Mouse (Mus musculus) hindbrain, embryonic 10.5 days (tissue): Measurements from ENCODE around the gene H2-Q6. TPM values are rescaled to one million over a fixed set of nuclear protein-coding genes. Genes with fewer than 3 reads are reported as not detected.

Source experiments
- polyA plus RNA-seq: library from polyadenylated mRNA; unstranded; fragments of >200 nt; fragmentation: Nextera tagmentation; extraction: Ambion mirVana; gene quantifications from 2 replicates; pipeline ENCODE4 v1.2.1, GENCODE M21; 2016

Gene H2-Q6
- polyA plus RNA-seq, 1 experiment from 2014 or later: 0.90 TPM

Other genes with a start within 250 kb of the H2-Q6 start
- 4.2 and 6.5 TPM in 2 replicates for gene Aif1, start 248.8 kb upstream of the H2-Q6 start, polyA plus RNA-seq
- 4.8 and 11.9 TPM in 2 replicates for gene Lst1, start 236.4 kb upstream of the H2-Q6 start, polyA plus RNA-seq
- gene Ltb, start 230.4 kb upstream of the H2-Q6 start, polyA plus RNA-seq: 0.17 and 0.19 TPM in 2 replicates
- gene Tnf, start 222.8 kb upstream of the H2-Q6 start, polyA plus RNA-seq: not detected in 2 replicates
- gene Lta, start 219.5 kb upstream of the H2-Q6 start, polyA plus RNA-seq: not detected in 2 replicates
- gene Gm16181, start 204.0 kb upstream of the H2-Q6 start, polyA plus RNA-seq: 0.42 and 0.46 TPM in 2 replicates
- 7.6 and 12.9 TPM in 2 replicates for gene Atp6v1g2, start 191.2 kb upstream of the H2-Q6 start, polyA plus RNA-seq
- 10.2 and 11.6 TPM in 2 replicates for gene Nfkbil1, start 189.1 kb upstream of the H2-Q6 start, polyA plus RNA-seq
- 661 and 692 TPM in 2 replicates for gene Ddx39b, start 183.1 kb upstream of the H2-Q6 start, polyA plus RNA-seq
- gene H2-D1, start 162.1 kb upstream of the H2-Q6 start, polyA plus RNA-seq: 54.3 and 60.1 TPM in 2 replicates
- not detected in 2 replicates for gene H2-Q1, start 104.4 kb upstream of the H2-Q6 start, polyA plus RNA-seq
- gene H2-Q2, start 82.6 kb upstream of the H2-Q6 start, polyA plus RNA-seq: 0.73 and 0.76 TPM in 2 replicates
- gene H2-Q4, start 45.2 kb upstream of the H2-Q6 start, polyA plus RNA-seq: 2.2 and 2.9 TPM in 2 replicates
- gene H2-Q7, start 14.3 kb downstream of the H2-Q6 start, polyA plus RNA-seq: 12.1 and 14.3 TPM in 2 replicates
- gene H2-Q10, start 45.2 kb downstream of the H2-Q6 start, polyA plus RNA-seq: 0.17 and 0.21 TPM in 2 replicates
- gene Pou5f1, start 81.2 kb downstream of the H2-Q6 start, polyA plus RNA-seq: not detected in 2 replicates
- 54.5 and 57.0 TPM in 2 replicates for gene Tcf19, start 92.0 kb downstream of the H2-Q6 start, polyA plus RNA-seq
- 19.6 and 25.4 TPM in 2 replicates for gene Cchcr1, start 92.2 kb downstream of the H2-Q6 start, polyA plus RNA-seq
- 1.7 and 2.5 TPM in 2 replicates for gene Psors1c2, start 108.4 kb downstream of the H2-Q6 start, polyA plus RNA-seq
- 0.10 TPM in 1 of 2 replicates, not detected in the other for gene Cdsn, start 127.3 kb downstream of the H2-Q6 start, polyA plus RNA-seq
- gene 2300002M23Rik, start 142.6 kb downstream of the H2-Q6 start, polyA plus RNA-seq: not detected in 2 replicates
- gene Sfta2, start 176.7 kb downstream of the H2-Q6 start, polyA plus RNA-seq: not detected in 2 replicates
- not detected in 2 replicates for gene Gm9573, start 201.8 kb downstream of the H2-Q6 start, polyA plus RNA-seq
- gene Mucl3, start 218.8 kb downstream of the H2-Q6 start, polyA plus RNA-seq: 0.08 and 0.10 TPM in 2 replicates
- 16.7 and 17.4 TPM in 2 replicates for gene Vars2, start 242.7 kb downstream of the H2-Q6 start, polyA plus RNA-seq
- gene Gtf2h4, start 248.9 kb downstream of the H2-Q6 start, polyA plus RNA-seq: 45.7 and 56.5 TPM in 2 replicates